Mouse (Mus musculus) layer of hippocampus, adult 11-12 months (tissue): Measurements from ENCODE around the gene Plxna2.

Source experiments
- DNase-seq: peaks from one replicate; pipeline ENCODE4 v3.0.0; 2022; ENCODE audit warnings: low spot score

Gene Plxna2

GRCm38 (mm10) chr1:194704171-194704855 lies 86.3 kb downstream of the Plxna2 start:
- DNase-seq: no peak

DNA sequence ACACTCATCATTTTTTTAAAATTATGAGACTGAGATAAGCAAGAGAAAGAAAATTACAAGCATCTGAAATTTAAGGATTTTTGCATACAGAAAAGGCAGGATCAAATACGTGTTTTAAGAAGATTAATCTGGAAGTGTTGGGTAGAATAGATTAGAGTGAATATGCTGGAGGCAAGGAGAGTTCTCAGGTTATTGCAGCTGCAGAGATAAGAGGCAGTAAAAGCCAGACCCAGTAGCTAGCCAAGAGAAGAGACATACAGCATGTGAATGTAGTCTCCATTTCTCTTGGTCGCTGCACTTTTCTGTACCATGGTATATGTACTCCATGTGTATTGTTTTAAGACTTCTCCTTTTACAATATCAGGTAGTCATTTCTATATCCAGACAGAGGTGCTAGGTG lies 88.5 kb downstream of the Plxna2 start:
- no peak for DNase-seq

DNA sequence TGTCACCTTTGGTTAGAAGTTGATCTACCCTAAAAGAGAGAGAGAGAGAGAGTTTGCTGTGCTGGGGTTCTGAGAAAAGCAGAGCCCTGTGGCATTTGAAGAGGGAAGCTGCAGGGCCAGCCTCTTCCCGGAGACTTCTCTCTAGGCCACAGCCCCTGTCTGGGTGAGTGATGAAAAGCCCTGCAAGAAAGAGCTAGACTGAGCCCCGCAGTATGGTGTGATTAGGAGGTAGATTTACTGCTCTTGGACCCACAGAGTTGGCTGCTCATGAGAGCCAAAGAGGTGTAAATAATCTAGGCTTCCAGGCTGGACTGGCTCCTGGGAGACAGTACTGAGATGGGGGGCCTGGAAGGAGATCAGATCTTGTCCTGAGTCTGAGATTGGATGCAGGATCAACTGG lies 94.4 kb downstream of the Plxna2 start:
- DNase-seq: no peak

GRCm38 (mm10) chr1:194714138-194715031 lies 96.4 kb downstream of the Plxna2 start:
- no peak for DNase-seq

GRCm38 (mm10) chr1:194717451-194717874 lies 99.4 kb downstream of the Plxna2 start:
- DNase-seq: no peak

GRCm38 (mm10) chr1:194720406-194720805 lies 102.4 kb downstream of the Plxna2 start:
- no peak for DNase-seq

DNA sequence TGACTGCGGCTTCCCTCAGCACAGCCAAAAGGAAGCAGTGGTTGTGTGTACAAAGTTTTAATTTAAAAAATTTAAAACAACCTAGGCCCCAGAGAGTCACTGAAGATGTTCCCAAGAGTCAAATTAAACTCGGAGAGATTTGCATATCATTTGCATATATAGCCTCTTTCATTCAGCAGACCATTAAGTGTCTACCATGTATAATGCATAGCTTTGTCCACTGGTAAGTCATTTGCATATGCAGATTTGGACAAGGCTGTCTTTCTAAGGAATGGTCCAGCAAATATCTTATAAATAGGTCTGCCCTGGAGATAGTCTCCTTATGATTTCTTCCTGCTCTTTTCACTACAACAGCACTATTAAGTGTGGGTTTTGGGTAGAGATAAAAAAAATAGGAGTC lies 103.2 kb downstream of the Plxna2 start:
- no peak for DNase-seq

DNA sequence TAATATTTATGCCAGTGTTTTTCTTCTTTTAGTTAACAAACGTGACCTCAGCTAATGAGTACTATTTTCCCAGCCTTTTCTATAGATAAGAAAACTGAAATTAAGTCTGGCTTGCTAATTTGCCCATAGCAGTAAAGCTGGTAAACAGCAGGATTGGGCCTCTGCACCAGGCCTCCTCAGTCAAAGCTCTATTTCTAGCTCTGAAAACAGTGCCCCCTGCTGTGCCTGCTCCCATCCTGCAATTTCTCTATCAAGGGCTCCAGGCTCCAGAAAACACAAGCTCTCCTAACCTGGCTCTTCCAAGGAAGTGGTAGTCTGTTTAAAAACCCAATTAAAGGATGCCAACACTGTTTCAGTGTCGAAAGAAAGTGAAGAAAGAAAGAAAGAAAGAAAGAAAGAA lies 104.3 kb downstream of the Plxna2 start:
- DNase-seq: peak; percentile 73

- no peak for DNase-seq
These were observed 116.8 kb downstream of the Plxna2 start for GRCm38 (mm10) chr1:194734836-194735235.

DNA sequence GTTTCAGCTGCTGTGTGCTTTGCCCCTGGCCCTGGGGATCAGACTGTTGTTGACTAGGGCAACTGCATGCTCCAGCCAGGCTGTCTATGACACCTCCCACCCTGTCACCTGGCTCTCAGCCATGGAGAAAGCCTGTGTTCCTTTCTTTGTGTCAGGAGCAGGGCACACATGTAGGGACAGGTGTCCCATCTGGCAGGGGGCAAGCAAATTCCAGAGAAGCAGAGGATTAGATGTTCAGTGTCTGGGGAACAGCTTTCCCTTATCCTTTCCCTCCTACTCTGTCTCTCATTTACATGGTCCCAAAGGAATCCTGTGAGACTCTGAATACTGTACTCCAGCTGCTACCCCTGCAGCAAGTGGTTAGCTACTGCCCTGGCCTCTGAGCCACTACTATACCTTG lies 121.9 kb downstream of the Plxna2 start:
- no peak for DNase-seq

DNA sequence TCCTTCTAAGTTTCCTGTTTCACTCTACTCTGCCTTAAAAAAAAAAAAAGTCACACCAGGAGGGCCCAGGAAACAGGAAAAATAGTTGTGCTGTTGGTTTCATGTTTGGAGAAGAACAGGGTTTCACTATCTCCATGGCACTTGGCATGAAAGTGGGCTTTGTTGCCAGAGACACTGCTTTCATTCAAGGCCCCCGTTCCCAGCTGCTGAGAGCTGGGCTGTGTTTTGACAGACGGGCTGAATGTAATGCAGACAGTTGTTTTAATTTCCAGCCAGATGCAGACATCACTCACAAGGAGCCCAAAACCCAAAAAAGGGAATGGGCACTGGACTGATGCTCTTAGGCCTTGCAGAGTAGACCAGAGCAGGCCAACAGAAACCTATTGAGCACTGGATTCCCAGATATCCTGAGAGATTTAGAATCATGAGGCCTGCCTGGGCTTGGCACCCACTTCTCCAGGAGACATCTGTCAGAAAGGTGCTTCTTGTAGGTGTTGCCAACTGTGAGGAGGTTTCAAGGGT lies 124.9 kb downstream of the Plxna2 start:
- peak; percentile 61 for DNase-seq

DNA sequence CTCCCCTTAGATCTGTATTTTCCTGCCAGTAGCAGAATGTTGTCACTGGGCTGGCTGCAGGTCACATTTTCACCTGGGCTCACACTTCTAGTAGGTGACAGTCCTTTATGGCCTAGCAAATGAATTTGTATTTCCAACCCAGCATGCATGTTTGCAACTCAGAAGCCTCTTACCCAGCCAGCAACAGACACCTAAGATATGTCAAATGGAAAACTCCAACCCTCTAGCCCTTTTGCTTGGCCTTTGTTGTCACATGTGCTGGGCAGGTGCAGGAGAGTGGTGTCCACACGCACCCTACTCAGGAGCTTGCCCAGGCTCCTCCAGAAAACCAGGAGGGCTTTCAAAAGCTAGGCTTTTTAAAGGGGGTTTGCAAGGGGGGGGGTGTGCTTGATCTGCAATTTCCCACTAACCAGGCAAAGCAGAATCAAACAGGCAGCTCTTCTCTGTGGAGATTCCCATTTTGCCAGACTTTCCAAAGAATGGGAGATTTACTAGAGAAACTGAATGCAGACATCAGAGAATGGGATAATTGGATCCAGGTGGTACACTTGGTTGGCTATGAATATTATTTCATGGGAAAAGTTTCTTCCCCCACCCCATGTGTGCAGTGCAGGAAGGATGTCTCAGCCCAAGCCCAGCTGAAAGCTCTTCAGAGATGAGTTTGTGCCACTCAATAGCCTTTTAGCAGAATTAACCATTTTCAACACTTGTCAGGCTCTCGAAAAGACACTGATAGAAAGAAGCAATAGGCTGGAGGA lies 127.3 kb downstream of the Plxna2 start:
- DNase-seq: no peak

- peak; percentile 60 for DNase-seq
These were observed 128.6 kb downstream of the Plxna2 start for GRCm38 (mm10) chr1:194746332-194747249.

GRCm38 (mm10) chr1:194747258-194747657 lies 129.2 kb downstream of the Plxna2 start:
- no peak for DNase-seq

- peak; percentile 70 for DNase-seq
These were observed 135.2 kb downstream of the Plxna2 start for GRCm38 (mm10) chr1:194753168-194753567.

DNA sequence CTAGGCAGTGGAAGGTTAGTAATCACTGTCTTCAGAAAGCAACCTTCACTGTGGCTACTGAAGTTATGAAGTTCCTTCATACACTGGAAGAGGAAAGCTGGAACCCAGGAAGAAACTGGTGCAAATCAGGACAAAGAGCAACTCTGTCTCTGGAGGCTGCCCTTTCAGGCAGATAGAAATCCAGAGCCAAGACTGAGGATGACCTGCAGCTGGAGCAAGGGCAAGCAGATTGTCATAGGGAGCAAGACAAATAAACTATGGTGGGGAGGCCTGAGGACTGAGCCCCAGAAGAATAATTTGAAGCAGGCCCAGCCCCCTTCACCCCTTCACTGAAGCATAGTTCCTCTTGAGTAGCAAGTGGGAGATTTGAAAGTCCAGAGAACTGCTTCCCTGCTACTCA lies 138.0 kb downstream of the Plxna2 start:
- DNase-seq: no peak

DNA sequence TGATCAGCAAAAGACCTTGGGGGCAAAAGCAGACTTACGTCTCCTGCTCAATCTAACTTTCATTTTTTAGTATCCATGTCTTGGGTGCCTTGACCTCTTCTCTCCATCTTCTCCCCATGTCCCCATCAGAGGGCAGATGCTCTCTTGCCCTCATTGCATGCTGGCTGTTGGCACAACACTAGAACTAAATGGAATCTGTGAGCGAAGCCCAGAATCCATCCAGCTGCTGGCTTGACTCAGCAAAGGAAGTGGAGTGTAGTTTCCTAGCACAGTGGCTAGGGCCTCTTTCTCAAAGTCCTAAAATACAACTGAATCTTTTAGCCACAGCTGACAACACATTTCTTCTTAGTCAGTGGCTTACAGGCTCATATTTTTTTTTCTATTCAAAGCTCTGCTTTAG lies 138.4 kb downstream of the Plxna2 start:
- no peak for DNase-seq

- DNase-seq: no peak
These were observed 138.8 kb downstream of the Plxna2 start for GRCm38 (mm10) chr1:194756863-194757262.

GRCm38 (mm10) chr1:194761432-194762212 lies 143.6 kb downstream of the Plxna2 start:
- DNase-seq: no peak

DNA sequence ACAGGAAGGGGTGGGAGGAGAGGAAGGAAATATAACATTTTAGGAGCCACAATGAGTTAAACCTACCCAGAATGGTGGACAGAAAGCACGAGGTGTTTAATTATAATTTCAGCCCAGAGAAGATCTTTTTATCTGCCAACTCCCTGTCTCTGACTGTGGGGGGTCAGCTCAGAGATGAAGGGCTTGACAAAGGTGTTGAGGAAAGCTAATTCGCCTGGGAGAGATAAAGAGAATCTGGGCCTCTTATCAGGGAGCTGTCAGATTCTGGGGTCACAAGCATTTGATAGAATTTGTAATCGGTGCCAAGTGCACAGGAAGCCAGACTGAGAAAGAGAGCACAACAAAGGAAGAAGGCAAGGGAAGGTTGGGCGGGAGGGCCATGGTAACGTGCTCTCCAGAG lies 144.9 kb downstream of the Plxna2 start:
- DNase-seq: no peak
